ENCODE assay signal across 23 mouse cellular contexts in the genomic region with DNA sequence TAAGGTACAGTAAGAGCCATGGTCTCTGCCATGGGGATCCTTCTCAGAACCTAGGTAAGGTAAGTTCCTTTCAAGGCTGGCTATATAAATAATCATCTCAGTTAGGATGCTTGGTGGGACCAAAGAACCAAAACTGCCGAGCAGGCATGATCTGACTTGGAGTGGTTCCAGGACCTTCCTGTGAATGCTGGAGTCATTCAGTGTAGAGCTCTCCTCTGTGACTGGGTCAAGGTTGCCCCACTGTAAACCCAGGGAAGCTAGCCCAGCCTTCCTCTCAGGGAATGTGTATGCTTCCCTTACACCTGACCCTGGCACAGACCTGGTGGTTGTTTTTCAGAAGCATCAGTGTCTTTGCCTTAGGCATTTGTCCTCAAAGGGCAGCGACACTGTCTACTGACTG.
"Had no signal": no experiment of that assay in that cellular context is flagged by ENCODE, and none has a peak within 500 bp of the region (broad histone marks: within the 10 kb centered on the region; RNA-seq: fewer than 3 reads in every experiment).

No protein-coding gene starts in this region.

- DNase-seq: gastrocnemius, postnatal 14 days; gastrocnemius, postnatal 36 days; heart, adult 18-20 months; heart, postnatal 10 days; kidney, adult 11 months; kidney, adult 2 months; kidney, adult 9 months; kidney, postnatal 14 days; kidney, postnatal 36 days; layer of hippocampus, adult 9-11 months; layer of hippocampus, postnatal 36 days; left cerebral cortex, postnatal 4 days had no signal

- ATAC-seq: hindbrain, postnatal 0 days; intestine, embryonic 16.5 days; liver, embryonic 12.5 days had no signal

- H3K4me3 ChIP-seq: heart, embryonic 12.5 days; hindbrain, embryonic 13.5 days; hindbrain, embryonic 15.5 days; kidney, embryonic 15.5 days; limb, embryonic 13.5 days; limb, embryonic 15.5 days; liver, embryonic 12.5 days had no signal

- H3K27me3 ChIP-seq: hindbrain, embryonic 13.5 days; hindbrain, embryonic 15.5 days; kidney, embryonic 15.5 days; limb, embryonic 13.5 days; limb, embryonic 15.5 days; liver, embryonic 12.5 days had no signal

- H3K9ac ChIP-seq: heart, embryonic 12.5 days; hindbrain, embryonic 13.5 days; hindbrain, embryonic 15.5 days; kidney, embryonic 15.5 days; limb, embryonic 13.5 days; limb, embryonic 15.5 days; liver, embryonic 12.5 days; liver, embryonic 14.5 days had no signal

- H3K36me3 ChIP-seq: heart, embryonic 12.5 days; hindbrain, embryonic 13.5 days; hindbrain, embryonic 15.5 days; kidney, embryonic 15.5 days; limb, embryonic 13.5 days; limb, embryonic 15.5 days; liver, embryonic 12.5 days had no signal

- H3K4me1 ChIP-seq: heart, embryonic 12.5 days; hindbrain, embryonic 13.5 days; hindbrain, embryonic 15.5 days; kidney, embryonic 15.5 days; limb, embryonic 13.5 days; limb, embryonic 15.5 days; liver, embryonic 12.5 days had no signal

- H3K27ac ChIP-seq: hindbrain, embryonic 13.5 days; hindbrain, embryonic 15.5 days; hindbrain, postnatal 0 days; kidney, embryonic 15.5 days; kidney, postnatal 0 days; limb, embryonic 13.5 days; limb, embryonic 15.5 days; liver, embryonic 12.5 days; liver, embryonic 14.5 days had no signal

- H3K4me2 ChIP-seq: heart, embryonic 12.5 days; hindbrain, embryonic 13.5 days; hindbrain, embryonic 15.5 days; kidney, embryonic 15.5 days; limb, embryonic 13.5 days; limb, embryonic 15.5 days; liver, embryonic 12.5 days had no signal

- H3K9me3 ChIP-seq: hindbrain, embryonic 13.5 days; hindbrain, embryonic 15.5 days; kidney, embryonic 15.5 days; limb, embryonic 13.5 days; limb, embryonic 15.5 days; liver, embryonic 12.5 days had no signal
